Mouse (Mus musculus) neural tube, embryonic 15.5 days (tissue): ENCODE data around the gene Rassf2. TPM values are rescaled to one million over a fixed set of nuclear protein-coding genes. Genes with fewer than 3 reads are reported as not detected.

Experiments
- polyA plus RNA-seq: library from polyadenylated mRNA; unstranded; fragments of >200 nt; fragmentation: Nextera tagmentation; extraction: Ambion mirVana; gene quantifications from 2 replicates; pipeline ENCODE4 v1.2.1, GENCODE M21; 2015

Rassf2 gene
- polyA plus RNA-seq, 1 experiment from 2014 or later = 22.5 TPM

Other genes starting within 250 kb of the Rassf2 start
- not detected in 2 replicates for gene Erv3, start 170.5 kb downstream of the Rassf2 start, polyA plus RNA-seq
- 141 and 148 TPM in 2 replicates for gene Prnp, start 120.3 kb downstream of the Rassf2 start, polyA plus RNA-seq
- gene Prn, start 120.3 kb downstream of the Rassf2 start, polyA plus RNA-seq = not detected in 2 replicates
- 9.5 and 15.1 TPM in 2 replicates for gene Prnd, start 79.4 kb downstream of the Rassf2 start, polyA plus RNA-seq
- gene Slc23a2, start 114.8 kb upstream of the Rassf2 start, polyA plus RNA-seq = 33.1 and 36.8 TPM in 2 replicates
- 40.8 and 42.8 TPM in 2 replicates for gene Tmem230, start 217.5 kb upstream of the Rassf2 start, polyA plus RNA-seq
- 98.3 and 150 TPM in 2 replicates for gene Pcna, start 223.1 kb upstream of the Rassf2 start, polyA plus RNA-seq
- 49.4 and 57.8 TPM in 2 replicates for gene Cds2, start 232.9 kb upstream of the Rassf2 start, polyA plus RNA-seq